Mouse (Mus musculus) left cerebral cortex, postnatal 14 days (tissue): ENCODE measurements around the gene Arl6ip4. TPM values are rescaled to one million over a fixed set of nuclear protein-coding genes. Genes with fewer than 3 reads are reported as not detected.

Experiments
- DNase-seq, 2 experiments: peaks; one replicate each; pipeline ENCODE4 v3.0.0; 2021 to 2022; ENCODE audit warnings: low spot score in 2 of 2, mixed read lengths in 1 of 2
- intact Hi-C: fragments of 180-260 bp; cut with DNase I; formaldehyde crosslinking; loops from one replicate; pipeline ENCODE4 v1.15.1; 2025
- long read RNA-seq, 2 experiments: library from polyadenylated mRNA; stranded (forward); transcript quantifications; one replicate each; pipeline ENCODE4 v2.0.0; 2021
- total RNA-seq, 2 experiments: library from RNA; stranded (reverse); gene quantifications; 2 replicates each; pipeline ENCODE4 v1.2.3; 2021

Gene Arl6ip4
- total RNA-seq: 10 to 100 TPM; 48.2 to 48.5 TPM
- long read RNA-seq, experiment 1, transcript Arl6ip4-201 (5 exons, 1,192 nt): major isoform, 62 of 70 reads
- long read RNA-seq, experiment 1, partial matches to known transcripts: 1 of 70 reads
- long read RNA-seq, experiment 1, other reads (novel, unspliced or antisense): 5 of 70 reads
- long read RNA-seq, experiment 2, transcript Arl6ip4-201 (5 exons, 1,192 nt): major isoform, 53 of 60 reads
- long read RNA-seq, experiment 2, partial matches to known transcripts: 2 of 60 reads
- long read RNA-seq, experiment 2, other reads (novel, unspliced or antisense): 5 of 60 reads

DNA sequence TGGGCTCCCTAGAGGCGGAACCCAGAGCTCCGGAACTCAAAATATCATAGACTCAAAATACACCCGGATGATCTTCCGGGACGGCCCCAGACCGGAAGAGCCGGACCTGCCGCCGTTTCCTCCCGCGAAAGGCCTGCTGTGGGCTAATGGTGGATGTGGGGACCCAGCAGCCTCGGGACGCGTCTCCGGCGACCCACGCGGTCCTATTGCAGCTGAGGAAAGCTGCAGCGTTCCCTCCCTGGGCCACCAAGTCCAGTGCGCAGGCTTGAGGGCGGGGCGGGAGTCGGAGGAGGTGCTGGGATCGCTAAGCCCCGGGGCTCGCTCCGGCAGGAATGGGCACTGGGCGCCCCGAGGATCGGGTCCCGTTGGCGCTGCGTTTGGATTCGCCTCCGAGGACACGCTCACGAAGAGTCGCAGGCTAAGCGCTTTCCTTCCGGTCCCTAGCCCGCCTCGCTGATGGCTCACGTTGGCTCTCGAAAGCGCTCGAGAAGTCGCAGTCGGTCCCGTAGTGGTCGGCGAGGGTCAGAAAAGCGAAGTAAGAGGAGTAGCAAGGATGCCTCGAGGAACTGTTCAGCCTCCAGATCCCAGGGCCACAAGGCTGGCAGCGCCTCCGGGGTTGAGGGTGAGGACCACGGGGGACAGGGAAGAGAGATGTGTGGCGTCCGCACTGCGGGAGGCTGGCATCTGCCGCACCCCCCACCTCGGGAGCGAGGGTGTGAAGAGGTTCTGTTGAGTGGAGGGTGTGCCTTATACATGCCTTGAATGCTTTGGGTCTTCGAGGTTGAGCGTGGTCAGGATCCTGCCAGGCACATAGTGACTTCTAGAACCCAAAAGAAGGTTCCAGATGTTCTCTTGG lies at the start of gene Arl6ip4:
Arl6ip4 (plus strand) TSS at position 100 of the 856 bp plus-strand sequence.
- intact Hi-C loops: no loop called here
- peak; percentile 84 to 85 for DNase-seq

DNA sequence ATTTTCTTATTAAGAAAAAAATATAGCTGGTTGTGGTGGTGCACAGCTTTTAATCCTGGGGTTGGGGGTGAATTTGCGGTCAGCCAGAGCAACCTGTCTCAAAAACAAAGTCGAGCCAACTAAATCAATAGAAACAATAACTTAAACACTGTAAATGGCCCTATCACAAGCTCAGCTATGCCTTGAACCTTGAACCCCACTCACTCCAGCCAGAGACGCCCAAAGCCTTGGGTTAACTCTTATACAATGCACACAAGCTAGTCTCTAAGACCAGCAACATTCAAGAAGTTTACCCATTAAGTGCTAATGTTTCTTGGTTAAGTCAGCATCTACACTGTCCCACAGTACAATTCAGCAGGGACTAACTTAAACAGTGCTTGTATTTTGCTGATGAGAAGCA lies 46.2 kb upstream of the Arl6ip4 start:
- DNase-seq: no peak
- intact Hi-C loops: no loop called here

DNA sequence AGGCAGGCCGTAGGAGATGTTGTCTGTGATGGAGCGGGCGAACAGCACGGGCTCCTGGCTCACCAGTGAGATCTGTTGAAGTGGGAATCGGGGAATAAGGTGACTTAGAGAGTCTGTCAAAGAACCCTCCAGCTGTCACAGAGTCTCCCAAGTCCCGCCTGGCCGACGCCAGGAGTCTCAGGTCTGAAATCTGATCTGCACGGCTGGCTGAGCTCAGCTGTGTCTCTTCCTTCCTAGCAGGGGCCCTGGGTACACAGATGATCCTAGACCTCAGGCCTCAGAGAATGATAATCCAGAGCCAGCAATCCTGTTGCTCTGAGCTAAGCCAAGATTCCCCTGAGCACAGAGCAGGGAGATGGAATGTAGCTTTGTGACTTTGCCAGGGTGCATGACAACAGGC lies 42.2 kb upstream of the Arl6ip4 start:
- no peak for DNase-seq
- intact Hi-C loops: no loop called here

DNA sequence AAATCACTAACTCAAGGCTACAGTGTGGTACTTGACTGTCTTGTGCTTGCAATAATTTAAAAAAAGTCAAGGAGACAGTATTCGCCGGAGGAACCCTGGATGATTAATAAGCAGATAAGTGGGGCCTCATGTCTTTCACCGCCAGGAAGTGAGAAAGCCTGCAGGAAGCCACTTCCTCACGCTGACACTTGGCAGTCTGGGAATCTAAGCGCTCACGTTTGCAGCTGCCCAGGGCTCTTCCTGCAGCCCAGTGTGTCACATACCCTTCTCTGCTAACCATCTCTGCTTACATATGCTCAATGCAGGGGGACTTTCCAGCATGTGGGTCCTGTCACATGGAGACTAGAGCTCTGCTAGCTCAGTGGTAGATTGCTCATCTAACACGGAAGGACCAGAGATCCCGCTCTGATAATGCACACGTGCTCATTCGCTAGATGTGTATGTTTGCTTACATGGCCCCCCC lies 41.0 kb upstream of the Arl6ip4 start:
- intact Hi-C loops: no loop called here
- no peak for DNase-seq

DNA sequence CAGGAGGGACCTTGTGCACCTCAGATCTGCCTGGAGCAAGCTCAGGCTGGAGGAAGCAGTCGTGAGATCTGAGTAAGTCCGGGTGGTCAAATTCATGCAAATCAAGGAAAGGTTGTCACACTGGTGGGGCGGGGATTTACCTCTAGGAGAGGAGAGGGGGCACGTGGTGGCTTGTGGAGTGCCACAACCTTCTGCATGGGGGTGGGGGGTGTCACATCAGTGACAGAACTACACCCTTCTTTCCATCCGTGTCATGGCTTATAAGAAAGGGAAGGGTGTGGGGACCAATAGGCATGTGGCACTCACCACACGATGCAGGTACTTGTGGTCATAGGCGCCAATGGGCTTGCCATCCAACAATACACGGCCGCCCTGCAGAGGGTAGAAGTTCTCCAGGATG lies 40.2 kb upstream of the Arl6ip4 start:
- intact Hi-C loops: no loop called here

DNA sequence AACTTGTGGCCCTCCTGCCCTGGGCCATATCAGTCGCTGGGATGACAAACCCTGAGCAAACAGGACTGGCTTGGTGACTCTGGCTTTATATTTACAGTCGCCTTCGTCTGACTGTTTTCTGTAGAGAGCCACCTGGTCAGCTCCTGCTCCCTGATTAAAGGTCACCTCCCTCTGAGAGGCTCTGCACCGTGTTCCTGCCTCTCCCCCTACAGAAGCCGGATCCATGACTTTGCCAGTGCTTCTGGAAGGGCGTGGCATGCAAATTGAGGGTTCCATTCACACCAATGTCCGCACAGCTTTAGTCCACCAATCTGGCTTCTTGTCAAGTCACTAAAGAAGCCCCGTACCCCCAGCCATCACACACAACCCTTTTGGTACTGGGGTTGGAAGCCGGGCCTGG lies 39.3 kb upstream of the Arl6ip4 start:
- intact Hi-C loops: no loop called here
- DNase-seq: no peak

More for the DNA sequence above, 40.2 kb upstream of the Arl6ip4 start:
- DNase-seq: no peak

DNA sequence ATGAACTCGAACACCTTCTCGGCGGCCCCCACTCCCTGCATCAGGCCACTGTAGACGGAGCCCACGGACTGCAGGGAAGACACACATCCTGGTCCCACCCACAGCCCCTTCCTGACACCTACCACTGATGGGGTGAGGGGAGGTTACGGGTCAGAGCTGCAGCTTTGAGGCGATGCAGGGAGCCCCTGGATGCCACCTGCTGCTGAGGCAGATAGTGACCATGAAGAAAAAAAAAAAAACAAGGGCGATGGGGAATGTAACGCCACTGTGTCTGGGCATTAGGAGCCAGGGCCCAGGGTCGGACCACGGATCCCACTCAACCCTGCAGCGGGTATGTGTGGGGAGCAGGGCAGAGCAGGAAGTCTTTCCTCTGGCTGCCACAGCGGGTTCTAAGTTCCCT lies 38.6 kb upstream of the Arl6ip4 start:
- no peak for DNase-seq
- intact Hi-C loops: no loop called here

DNA sequence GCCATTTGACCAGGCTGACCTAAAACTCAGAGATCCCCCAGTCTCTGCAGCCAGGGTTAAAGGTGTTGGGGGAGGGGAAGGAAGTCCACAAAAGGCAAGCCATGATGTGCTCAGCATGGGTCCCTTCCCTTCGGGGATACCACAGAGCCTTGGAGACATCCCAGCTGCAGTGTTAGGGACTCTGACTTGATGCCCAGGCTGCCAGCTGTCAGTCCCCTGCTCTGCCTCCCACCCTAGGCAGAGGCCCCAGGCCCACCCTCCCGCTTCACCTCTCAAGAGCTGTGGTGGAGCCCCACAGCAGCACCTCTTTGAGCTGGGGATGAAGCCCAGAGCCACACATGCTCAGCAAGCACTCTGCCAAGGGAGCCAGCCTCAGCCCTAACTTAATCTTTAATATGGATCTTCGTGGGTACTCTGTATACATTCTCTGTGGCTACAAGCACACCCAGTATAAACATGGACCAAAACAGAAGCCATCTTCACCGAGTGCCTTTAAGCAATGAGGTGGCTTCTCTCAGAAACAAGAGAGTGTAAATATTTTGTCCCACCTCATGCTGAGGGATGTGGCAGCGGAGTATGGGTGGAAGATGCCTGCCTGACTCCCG lies 37.9 kb upstream of the Arl6ip4 start:
- DNase-seq: no peak
- intact Hi-C loops: no loop called here

DNA sequence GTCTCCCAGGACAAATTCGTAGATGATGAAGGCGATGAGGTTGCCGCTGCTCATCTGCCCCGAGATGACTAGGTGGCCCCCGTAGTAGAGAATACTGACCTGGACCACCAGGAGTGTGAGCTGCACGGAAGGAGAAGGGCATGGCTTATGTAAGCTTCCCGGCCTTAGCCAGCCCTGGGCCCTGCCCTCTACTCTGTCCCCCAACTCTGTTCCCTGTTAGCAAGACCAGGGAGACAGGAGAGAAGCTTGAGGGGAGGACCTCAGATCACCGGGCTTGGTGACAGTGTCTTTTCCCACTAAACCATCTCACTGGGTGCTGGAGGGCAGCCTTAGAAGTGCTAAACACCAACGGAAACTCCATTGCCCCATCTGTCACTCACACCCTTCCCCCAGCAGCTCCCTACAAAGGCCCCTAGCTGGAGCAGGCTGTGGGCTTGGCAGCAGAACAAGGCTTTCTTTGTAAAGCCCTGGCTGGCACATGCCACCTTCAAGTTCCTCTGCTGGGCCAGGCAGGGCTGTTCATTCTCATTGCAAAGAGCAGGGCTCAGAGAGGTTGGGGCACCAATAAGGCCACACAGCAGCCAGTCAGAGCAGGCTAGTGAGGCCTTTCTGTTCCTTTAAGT lies 37.0 kb upstream of the Arl6ip4 start:
- intact Hi-C loops: no loop called here
- peak; percentile 67 to 81 for DNase-seq

DNA sequence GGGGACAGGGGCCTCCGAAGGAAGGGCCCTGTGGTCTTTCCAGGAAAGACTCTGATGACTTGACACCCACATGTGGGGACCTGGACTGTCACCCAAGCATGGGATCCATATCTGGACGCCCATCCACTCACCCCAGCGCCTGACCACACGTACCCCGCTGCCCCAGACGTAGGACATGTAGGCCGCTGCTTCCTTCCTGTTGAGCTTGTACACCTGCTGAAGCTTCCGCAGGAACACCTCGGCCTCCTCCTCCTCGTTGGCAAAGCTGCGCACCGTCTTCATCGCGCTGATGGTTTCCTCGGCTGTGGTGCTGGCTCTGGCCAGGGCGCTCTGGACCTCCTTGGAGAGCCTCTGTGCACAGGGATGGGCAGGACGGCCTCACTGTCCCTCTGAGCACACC lies 36.0 kb upstream of the Arl6ip4 start:
- intact Hi-C loops: no loop called here
- no peak for DNase-seq

DNA sequence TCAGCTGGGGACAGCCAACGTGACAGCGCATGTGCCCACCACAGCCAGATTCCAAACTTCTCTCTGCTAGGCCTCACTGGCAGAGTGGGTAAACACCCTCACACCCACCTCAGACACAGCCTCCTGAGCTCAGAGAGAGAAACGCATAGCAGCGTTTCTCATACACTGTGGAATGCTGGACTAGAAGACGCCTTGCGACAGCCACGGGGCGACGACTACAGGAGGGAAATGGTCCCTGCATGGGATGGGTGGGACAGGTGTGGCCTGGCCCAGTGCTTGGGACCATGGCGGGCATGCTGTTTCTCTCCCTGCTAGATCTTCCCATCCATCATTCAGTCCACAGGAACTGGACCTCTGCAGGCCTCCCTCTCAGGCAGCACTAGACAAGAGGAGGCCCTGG lies 33.4 kb upstream of the Arl6ip4 start:
- no peak for DNase-seq
- intact Hi-C loops: no loop called here

DNA sequence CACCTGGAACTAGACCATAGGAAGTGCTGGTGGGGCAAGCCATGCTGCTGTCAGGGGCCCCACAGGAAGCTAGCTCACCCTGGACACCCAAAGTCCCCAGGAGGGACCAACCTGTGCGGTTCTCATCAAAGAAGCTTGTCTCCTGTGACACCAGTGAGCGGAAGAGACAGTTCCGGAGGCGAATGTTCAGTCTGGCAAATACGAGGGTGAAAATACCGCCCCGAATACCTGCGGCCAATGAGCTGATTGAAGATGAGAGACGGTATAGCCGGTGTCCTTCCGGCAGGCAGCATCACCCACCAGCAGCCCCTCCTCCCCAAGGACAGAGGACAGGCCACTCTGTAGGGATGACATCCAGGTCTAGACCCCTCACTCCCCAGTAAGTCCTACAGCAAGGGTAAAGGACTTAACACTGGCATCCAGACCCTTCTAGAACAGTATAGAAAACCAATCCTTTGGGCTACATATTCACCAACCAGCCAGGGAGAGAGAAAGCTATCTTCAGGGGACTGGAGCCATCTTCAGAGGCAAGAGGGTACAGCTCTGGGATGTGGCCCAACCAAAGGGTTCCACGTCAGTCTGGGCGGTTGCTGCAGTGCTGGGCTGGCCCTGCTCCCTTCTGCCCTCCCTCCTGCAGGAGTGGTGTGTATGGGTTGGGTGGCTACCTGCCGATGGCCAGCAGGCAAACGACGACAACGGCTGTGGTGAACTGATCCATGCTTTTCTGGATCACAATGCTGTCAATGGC lies 32.8 kb upstream of the Arl6ip4 start:
- no peak for DNase-seq
- intact Hi-C loops: no loop called here

DNA sequence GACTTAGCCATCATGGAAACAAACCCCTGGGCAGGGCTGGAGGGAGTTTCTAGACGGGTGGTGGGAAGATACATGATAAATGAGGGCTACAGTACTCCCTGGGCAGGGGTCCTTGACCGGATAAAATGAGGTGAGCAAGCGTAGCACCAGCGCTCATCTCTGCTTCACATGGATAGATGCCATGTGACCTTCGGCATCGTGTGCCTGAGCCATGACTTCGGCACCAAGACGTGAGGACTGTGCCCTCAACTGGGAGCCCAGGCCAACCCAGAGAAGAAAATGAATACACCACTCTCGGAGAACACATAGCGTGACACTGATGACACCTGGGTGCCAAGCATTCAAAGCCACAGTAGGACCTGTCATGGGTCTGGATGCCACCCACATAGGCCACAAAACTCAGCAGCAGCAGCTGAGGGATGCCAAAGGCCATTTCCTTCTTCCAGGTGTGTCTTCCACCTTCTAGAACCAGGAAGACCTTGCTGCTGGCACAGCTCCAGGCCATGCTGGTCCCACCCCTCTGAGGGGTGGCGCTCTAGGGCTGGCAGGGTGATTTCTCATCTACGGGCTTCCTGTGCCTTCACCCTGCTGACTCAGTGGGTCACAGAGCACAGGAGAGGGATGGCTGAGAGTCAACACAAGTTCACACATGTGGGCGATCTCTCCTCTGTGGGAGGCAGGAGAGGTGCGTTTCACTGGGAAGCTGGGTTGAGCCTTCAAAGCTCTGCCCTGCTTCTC lies 31.9 kb upstream of the Arl6ip4 start:
- no peak for DNase-seq
- intact Hi-C loops: loop anchor here (1.0 kb wide), 1 partner anchor 83 kb away; no protein-coding TSS in a partner anchor

DNA sequence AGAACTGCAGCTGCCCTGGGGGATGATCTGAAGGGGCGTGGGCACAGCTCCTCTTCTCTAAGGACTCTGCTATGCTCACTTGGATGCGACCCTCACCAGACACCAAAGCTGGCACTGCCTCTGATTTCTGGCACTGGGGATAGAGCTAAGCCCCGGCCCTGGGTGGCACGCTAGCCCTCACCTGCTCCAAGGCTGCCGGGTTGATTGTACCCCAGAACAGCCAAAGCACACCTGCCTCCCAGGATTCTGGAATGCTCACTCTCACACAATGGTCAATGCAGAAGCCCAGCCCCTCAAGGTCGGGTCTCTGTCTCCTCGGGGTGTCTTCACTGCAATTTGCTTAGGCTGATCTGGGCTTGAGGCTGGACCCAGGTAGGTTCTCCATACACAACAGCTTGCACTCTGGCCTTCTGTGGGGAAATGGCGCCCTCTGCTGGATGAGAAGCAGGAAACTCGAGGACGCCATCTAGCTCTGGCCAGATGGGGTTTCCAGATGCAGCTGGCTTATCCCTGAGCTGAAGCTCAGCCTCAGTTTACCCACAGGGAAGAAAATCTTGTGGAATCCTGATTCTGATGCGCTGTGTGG lies 31.2 kb upstream of the Arl6ip4 start:
- intact Hi-C loops: loop anchor here (1.0 kb wide), 1 partner anchor 83 kb away; no protein-coding TSS in a partner anchor
- DNase-seq: peak; percentile 76 to 86

DNA sequence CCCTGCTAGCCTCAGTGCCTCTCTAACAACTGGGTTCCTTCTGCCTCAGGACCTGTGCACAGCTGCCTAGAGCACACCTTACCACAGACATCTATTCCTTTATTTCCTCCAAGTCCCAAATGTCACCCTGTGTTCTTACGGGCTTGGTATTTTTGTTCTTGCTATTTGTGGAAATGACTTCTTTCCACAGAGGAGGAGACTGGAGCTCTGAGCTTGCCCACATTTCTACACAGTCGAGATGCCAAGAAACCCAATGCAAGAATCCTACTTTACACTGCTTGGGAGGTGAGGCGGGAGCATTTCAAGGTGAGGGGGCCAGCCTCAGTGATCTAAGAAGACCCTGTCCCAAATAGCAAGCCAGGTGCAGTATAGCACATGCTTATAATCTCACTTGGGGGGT lies 30.4 kb upstream of the Arl6ip4 start:
- peak in 1 of 2 experiments; percentile 41 for DNase-seq
- intact Hi-C loops: no loop called here

DNA sequence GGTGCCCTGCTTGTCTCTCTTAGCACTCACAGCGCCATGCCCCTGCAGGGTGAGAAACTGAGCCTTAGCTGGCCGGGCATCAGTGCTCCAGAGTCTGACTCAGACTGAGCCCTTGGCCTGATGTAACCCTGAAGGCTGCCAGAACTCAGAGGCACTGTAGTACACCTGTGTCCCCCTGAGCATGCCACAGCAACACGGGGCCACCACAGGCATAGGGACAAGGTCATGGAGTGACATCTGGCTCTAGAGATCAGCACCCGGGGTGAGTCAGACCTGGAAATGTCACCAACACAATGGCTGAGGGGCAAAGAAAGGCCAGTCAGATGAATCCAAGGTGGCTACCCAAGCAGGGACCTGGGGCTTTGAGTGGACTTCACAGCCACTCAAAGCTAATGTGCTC lies 29.0 kb upstream of the Arl6ip4 start:
- no peak for DNase-seq
- intact Hi-C loops: no loop called here

DNA sequence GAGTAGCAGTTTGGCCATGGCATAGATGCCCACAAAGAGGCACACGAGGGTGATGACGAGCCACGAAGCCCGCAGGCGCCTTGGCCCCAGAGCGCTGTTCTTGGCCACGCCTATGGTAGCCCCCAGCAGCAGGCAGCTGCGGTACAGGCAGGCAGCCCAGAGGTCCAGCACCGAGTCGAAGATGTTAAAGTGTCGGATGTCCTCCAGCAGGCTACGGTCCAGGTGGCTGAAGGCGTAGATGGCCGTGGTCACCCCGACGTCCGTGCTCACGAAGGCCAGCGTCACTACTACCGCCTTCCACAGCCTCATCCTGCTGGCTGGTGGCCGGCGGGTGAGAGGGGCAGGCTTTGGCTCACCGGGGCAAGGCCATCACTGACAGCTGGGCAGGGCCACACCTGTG lies 26.0 kb upstream of the Arl6ip4 start:
- DNase-seq: no peak
- intact Hi-C loops: loop anchor here (5.0 kb wide), 1 partner anchor 143 kb away; no protein-coding TSS in a partner anchor

DNA sequence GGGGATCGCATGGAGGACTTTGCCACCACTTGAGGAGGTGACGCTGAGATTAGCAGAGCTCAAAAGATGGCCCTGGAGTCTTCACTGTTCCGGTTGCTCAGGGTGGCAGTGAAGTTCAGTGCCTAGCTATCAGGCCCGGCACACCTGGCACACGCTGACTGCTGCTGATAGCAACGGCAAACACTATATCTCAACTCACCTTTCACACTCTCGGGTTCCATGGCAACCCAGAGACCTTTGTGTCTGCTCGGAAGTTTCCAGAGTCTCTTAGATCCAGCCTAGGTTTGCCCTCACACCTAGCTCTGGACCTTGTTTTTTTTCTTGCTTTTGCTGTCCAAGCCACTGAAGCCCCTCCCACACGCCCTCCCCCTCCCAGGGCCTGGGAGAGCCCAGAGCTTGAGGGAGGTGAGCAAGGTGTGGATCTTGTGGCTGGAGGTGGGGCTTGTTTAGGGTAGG lies 23.9 kb upstream of the Arl6ip4 start:
- DNase-seq: no peak
- intact Hi-C loops: loop anchor here (5.0 kb wide), 1 partner anchor 145 kb away; no protein-coding TSS in a partner anchor
